Mouse (Mus musculus): ENCODE measurements around the gene Tmc4. TPM values are rescaled to one million over a fixed set of nuclear protein-coding genes. Genes with fewer than 3 reads are reported as not detected.

Tmc4 gene
- total RNA-seq, 2 experiments from 2014 or later = 3.2 to 3.5 TPM

DNA sequence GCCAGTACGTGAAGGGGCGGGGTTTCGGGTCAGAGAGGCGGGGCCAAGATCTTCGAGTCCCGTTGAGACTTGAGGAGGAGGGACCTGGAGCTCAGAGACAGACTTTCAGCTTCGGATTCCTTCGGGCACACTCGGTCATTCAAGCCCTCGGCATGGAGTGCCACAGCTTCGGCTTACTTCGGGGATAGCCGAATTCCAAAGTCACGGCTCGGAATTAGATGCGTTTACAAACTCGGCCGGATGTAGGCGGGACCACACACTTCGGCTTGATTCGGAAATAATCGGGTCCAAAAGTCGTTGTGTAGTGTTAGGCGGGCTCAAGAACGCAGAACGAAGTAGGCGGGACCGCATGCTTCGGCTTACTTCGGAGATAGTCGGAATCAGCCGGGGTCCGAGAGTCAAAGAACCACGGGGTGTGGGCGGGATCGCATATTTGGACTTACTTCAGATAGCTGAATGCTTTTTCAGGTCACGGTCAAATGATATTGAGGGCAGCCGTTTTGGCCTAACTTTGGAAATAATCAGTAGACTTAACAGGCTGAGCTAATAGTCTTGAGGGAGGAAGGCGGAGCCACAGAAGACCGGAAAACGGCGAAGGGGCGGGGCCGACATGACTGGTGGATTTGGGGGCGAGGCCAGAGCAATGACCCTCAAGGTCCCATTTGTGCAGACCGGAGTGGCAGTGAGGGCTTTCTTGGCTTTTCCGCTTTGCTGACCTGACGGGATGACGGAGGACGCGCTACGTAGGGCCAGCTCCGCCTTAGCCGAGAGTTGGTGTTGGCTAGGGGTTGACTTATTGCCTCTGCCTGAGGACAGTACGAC, 15.8 kb upstream of the Tmc4 start, which contains the start of gene Mboat7:
Gene Mboat7 (minus strand): TSS at position 537 of the 822 bp plus-strand sequence.
- DNase-seq (ENCODE audit: low spot score in 2 of 2) = peak; percentile 97 to 99

GRCm38 (mm10) chr7:3692382-3692986, 15.1 kb upstream of the Tmc4 start, which contains the start of gene Tsen34:
Gene Tsen34 (plus strand): TSS chr7:3692863.
- DNase-seq (ENCODE audit: low spot score in 2 of 2) = peak in 1 of 2 experiments; percentile 36

GRCm38 (mm10) chr7:3691919-3692318, 14.6 kb upstream of the Tmc4 start:
- DNase-seq (ENCODE audit: low spot score in 2 of 2) = no peak

- DNase-seq (ENCODE audit: low spot score in 2 of 2) = no peak
Measured at GRCm38 (mm10) chr7:3685400-3686187, 8.2 kb upstream of the Tmc4 start.

DNA sequence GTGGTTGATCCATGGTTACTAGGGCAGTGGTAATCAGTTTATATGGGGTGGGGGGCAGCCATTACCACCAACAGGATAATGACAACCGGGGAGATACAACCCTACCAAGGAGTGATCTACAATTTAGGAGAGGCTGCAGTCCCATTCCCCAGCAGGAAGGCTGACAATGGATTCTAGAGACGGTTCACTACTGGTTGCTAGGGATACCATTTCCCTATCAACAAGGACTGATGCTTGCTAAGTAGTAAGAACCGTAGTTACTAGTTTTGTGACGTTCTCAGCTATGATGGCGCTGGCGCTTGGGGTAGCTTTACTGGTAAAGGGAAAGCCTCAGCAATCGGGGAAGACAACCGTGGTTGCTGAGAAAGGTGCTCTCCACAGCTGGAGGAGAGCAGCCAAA, 7.3 kb upstream of the Tmc4 start:
- DNase-seq (ENCODE audit: low spot score in 2 of 2) = no peak

DNA sequence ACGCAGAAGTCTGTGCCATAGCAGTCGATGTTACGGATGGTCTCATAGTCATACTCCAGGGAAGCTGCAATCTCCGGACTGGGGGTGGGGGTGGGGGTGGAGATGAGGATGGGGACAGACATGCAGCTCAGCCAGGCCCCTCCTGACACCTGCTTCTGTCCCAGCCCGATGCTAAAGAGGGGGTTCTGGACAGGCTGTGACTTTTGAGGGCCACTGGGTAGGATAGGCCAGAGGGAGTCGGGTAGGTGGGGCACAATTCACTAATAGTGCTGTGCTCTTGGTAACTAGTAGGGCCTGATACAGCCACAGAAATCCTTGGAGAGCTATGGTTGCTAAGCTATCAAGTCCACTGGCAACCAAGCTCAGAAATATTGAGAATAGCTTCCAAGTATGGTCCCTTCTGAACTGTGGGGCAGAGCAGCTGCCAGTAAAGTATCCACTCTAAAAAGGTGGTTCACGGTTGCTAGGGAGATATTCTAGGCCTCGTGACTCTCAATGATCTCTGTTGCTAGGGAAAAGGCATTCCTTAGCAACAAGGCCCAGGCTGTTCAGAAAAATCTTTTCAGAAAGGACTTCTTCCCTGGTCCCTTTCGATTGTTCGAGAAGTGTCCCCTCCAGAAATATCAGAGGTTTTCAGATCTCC, 6.7 kb upstream of the Tmc4 start:
- DNase-seq (ENCODE audit: low spot score in 2 of 2) = no peak

- DNase-seq (ENCODE audit: low spot score in 2 of 2) = no peak
Measured at GRCm38 (mm10) chr7:3676371-3676770, 982 bp downstream of the Tmc4 start.

DNA sequence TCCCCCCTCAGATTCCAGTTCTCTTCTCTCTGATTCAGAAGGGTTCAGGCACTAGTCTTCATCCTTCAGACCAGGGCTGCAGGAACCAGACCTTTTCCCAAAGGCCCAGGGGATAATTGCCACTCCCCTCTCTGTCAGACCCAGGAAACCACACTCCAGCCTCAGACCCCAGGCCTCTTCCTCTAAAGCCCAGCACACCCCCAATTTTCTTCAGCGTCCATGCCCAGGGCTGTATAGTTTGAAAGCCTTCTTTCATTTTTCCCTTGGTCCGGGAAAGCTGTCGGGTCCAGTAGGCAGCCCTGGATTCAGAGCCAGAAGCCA, 2.2 kb downstream of the Tmc4 start:
- no peak for DNase-seq (ENCODE audit: low spot score in 2 of 2)

- peak; percentile 76 to 84 for DNase-seq (ENCODE audit: low spot score in 2 of 2)
Measured at GRCm38 (mm10) chr7:3674507-3675227, 2.7 kb downstream of the Tmc4 start.

DNA sequence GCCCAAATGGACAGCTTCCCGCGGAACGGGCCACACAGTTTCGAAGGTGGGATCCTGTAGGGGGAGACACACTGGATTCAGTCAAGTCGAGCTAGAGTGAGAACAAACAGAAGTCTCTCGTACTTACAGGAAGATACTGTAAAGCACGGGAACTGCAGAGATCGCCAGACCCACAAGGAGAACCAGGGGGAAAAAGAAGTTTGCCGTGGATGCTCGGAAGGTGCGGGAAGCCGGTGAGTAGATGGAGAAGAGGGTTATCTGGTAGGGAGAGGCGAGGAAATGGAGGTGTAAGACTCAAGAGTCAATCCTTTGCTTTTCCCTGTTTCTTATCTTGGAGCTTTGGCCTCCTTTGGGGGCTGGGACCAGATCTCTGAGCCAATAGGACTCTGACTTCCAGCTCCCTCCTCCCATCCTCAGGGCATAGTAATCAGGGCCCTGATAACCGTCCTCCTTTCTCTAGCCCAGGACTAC, 10.4 kb downstream of the Tmc4 start:
- DNase-seq (ENCODE audit: low spot score in 2 of 2) = no peak

- peak; percentile 96 to 99 for DNase-seq (ENCODE audit: low spot score in 2 of 2)
Measured at GRCm38 (mm10) chr7:3665215-3666114, 11.9 kb downstream of the Tmc4 start, which contains the start of gene Leng1. Gene Leng1 (minus strand): TSS chr7:3665840.

- DNase-seq (ENCODE audit: low spot score in 2 of 2) = no peak
Measured at GRCm38 (mm10) chr7:3664524-3665214, 12.7 kb downstream of the Tmc4 start.

- DNase-seq (ENCODE audit: low spot score in 2 of 2) = no peak
Measured at GRCm38 (mm10) chr7:3658578-3658977, 18.8 kb downstream of the Tmc4 start.

DNA sequence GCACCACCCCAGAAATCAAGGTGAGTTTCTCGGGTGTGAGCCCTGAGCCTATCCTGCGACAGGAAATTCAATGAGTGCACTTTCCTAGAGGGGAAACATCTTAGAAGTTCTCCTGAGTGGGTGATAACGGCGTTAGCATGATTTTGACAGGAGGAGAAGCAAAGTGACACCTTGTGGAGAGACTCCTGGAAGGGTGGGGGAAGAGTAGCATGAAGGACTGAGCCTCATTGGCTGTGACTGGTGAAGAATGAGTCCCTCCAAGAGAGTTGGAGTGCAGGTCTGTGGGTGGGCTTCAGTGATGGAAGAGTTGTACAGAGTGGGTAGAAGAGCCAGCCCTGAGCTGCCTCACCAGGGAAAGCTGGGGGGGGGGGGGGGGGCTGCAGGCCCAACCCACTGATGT, 20.4 kb downstream of the Tmc4 start:
- no peak for DNase-seq (ENCODE audit: low spot score in 2 of 2)

- no peak for DNase-seq (ENCODE audit: low spot score in 2 of 2)
Measured at GRCm38 (mm10) chr7:3646641-3647040, 30.7 kb downstream of the Tmc4 start.

DNA sequence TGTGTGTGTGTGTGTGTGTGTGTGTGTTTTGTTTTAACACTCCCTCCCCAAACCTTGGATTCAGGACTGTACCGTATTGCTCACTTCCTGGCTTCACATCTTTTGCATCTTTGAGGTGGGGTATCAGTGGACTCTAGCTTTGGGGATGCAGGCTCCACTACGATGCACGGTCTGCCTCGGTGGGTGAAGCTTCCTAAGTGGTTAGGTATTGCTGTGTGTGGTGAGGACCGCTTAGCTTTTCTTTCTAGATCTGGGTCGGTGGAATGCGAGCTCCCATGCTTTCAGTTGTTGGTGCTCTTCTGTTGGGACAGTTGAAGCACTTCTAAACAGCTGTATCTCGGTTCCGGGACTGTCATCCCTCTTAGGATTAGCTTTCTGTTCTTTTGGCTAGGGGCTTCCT, 31.2 kb downstream of the Tmc4 start:
- DNase-seq (ENCODE audit: low spot score in 2 of 2) = no peak

GRCm38 (mm10) chr7:3645488-3646025, 31.8 kb downstream of the Tmc4 start:
- no peak for DNase-seq (ENCODE audit: low spot score in 2 of 2)

- peak; percentile 98 to 100 for DNase-seq (ENCODE audit: low spot score in 2 of 2)
Measured at GRCm38 (mm10) chr7:3644672-3645487, 32.5 kb downstream of the Tmc4 start, which contains the start of gene Cnot3. Gene Cnot3 (plus strand): TSS chr7:3645268.

Measured in layer of hippocampus, postnatal 14 days (tissue).